Mouse (Mus musculus) liver, embryonic 15.5 days (tissue): ENCODE results near the gene Man2a1. TPM values are rescaled to one million over a fixed set of nuclear protein-coding genes. Genes with fewer than 3 reads are reported as not detected.

ENCODE experiments used
- ATAC-seq: fragments of 200-750 bp; cut with Nextera tagmentation; 2 replicates; pipeline ENCODE4 v1.8.0; 2017; ENCODE audit warnings: moderate number of reproducible peaks, mild to moderate bottlenecking, moderate library complexity; ENCODE audit not compliant: insufficient read depth
- H3K27ac ChIP-seq: fragments of 300-500 bp; sonication (generic); replicated peaks from 2 replicates; pipeline ENCODE4 v1.5.1; 2015; ENCODE audit warnings: mild to moderate bottlenecking, inconsistent platforms
- H3K27me3 ChIP-seq: fragments of 300-500 bp; sonication (generic); 2 replicates; pipeline ENCODE4 v1.6.1; 2015; ENCODE audit warnings: mild to moderate bottlenecking, inconsistent platforms
- H3K36me3 ChIP-seq: fragments of 300-500 bp; sonication (generic); replicated peaks from 2 replicates; pipeline ENCODE4 v1.6.1; 2015; ENCODE audit warnings: moderate library complexity, mild to moderate bottlenecking, inconsistent platforms
- H3K4me1 ChIP-seq: fragments of 300-500 bp; sonication (generic); replicated peaks from 2 replicates; pipeline ENCODE4 v1.6.1; 2015; ENCODE audit warnings: inconsistent platforms
- H3K4me2 ChIP-seq: fragments of 300-500 bp; sonication (generic); 2 replicates; pipeline ENCODE4 v1.6.1; 2015; ENCODE audit warnings: moderate library complexity, mild to moderate bottlenecking, inconsistent platforms
- H3K4me3 ChIP-seq: fragments of 300-500 bp; sonication (generic); replicated peaks from 2 replicates; pipeline ENCODE4 v1.5.1; 2015; ENCODE audit warnings: mild to moderate bottlenecking, inconsistent platforms
- H3K9ac ChIP-seq: fragments of 300-500 bp; sonication (generic); 2 replicates; pipeline ENCODE4 v1.6.1; 2015; ENCODE audit warnings: moderate library complexity, mild to moderate bottlenecking, inconsistent platforms
- H3K9me3 ChIP-seq: fragments of 300-500 bp; sonication (generic); replicated peaks from 2 replicates; pipeline ENCODE4 v1.6.1; 2016; ENCODE audit warnings: inconsistent platforms
- WGBS: fragments of 180-500 bp; shearing (Covaris S2); methylation state at CpG from one replicate; pipeline ENCODE4 v1.1.7; 2015; ENCODE audit warnings: mixed read lengths; ENCODE audit not compliant: insufficient replicate concordance; 5-methylcytosine and 5-hydroxymethylcytosine counted together
- polyA plus RNA-seq: library from polyadenylated mRNA; unstranded; fragments of >200 nt; fragmentation: Nextera tagmentation; extraction: Ambion mirVana; gene quantifications from 2 replicates; pipeline ENCODE4 v1.2.1, GENCODE M21; 2015

The Man2a1 gene
- polyA plus RNA-seq, 1 experiment from 2014 or later, result 5.0 TPM

DNA sequence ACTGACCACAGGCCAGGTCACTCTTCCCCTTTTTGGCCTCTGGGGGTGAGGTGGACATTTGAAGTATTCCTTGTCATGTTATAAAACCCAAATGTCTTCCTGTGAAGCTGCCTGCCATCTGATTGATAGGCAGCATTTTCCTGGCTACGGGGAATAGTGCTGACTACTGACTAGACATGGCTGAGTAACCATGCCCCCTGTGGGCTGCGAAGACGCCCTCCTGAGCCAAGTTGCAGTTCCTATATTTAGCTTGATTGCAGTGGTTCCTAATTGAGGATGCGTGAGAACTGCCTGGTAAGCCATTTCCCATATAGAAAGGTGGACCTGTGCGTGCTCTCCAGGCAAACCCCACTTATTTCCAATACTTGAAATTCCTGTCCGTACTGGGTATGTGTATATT lies 14.9 kb downstream of the Man2a1 start:
- WGBS, result 59% methylated on average over 6 of the region's 6 CpGs
- Histone ChIP-seq H3K4me3 (no peak overlapping the region), H3K36me3 (0 out of 2 replicates have a peak, but pooled peaks cover 10% of the 10 kb centered on the region), H3K27me3 (no peaks in the 10 kb centered on the region), H3K4me2 (no peak overlapping the region), H3K9ac (no peak overlapping the region), H3K27ac (no peak overlapping the region), H3K4me1 (peaks cover 51% of the 10 kb centered on the region), H3K9me3 (no peaks in the 10 kb centered on the region)
- ATAC-seq, result no peak

GRCm38 (mm10) chr17:64616259-64616658 lies 15.7 kb downstream of the Man2a1 start:
- no peaks in the 10 kb centered on the region for H3K9me3 ChIP-seq
- H3K36me3 ChIP-seq, result peaks cover 7% of the 10 kb centered on the region; the same call in 1 of the 2 replicates
- peak; percentile 14; the same call in 1 of the 2 replicates for ATAC-seq
- no peak overlapping the region for H3K9ac ChIP-seq
- no peak overlapping the region for H3K27ac ChIP-seq
- peaks cover 54% of the 10 kb centered on the region for H3K4me1 ChIP-seq
- no peaks in the 10 kb centered on the region for H3K27me3 ChIP-seq
- WGBS, result 73% methylated on average over 6 of the region's 6 CpGs
- no peak overlapping the region for H3K4me2 ChIP-seq
- no peak overlapping the region for H3K4me3 ChIP-seq

- ATAC-seq, result peak; percentile 68
- H3K4me1 ChIP-seq, result peaks cover 58% of the 10 kb centered on the region
These were observed 17.3 kb downstream of the Man2a1 start for GRCm38 (mm10) chr17:64617838-64618237.

DNA sequence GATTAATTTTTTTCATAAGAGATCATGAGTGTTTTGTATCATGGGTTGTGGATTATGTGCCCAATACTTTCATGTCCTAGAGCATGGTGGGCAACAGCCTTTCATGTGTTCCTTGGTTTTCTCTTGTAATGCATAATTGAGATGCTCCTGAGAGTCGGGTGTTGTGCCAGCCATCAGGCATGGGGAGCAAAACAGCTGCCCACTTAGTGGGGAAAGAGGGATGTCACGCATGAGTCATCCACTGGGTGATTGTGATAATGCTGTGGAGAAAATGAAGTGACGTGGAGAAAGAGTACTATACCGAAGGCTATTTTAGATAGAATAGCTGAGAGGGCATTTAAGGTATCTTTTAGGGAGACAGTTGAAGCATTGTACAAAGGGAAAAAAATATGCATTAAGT lies 18.5 kb downstream of the Man2a1 start:
- H3K36me3 ChIP-seq, result no peaks in the 10 kb centered on the region; the same call in 1 of the 2 replicates
- H3K27ac ChIP-seq, result no peak overlapping the region
- no peak for ATAC-seq
- 65% methylated on average over 4 of the region's 4 CpGs for WGBS
- no peaks in the 10 kb centered on the region for H3K9me3 ChIP-seq
- no peaks in the 10 kb centered on the region for H3K27me3 ChIP-seq
- H3K9ac ChIP-seq, result no peak overlapping the region
- H3K4me2 ChIP-seq, result no peak overlapping the region
- peaks cover 56% of the 10 kb centered on the region for H3K4me1 ChIP-seq
- H3K4me3 ChIP-seq, result no peak overlapping the region

More at GRCm38 (mm10) chr17:64617838-64618237, 17.3 kb downstream of the Man2a1 start:
- WGBS, result 51% methylated on average over 4 of the region's 4 CpGs
- H3K4me2 ChIP-seq, result 0 out of 2 replicates have a peak overlapping the region, but pooled peaks have one; percentile 24
- H3K9ac ChIP-seq, result no peak overlapping the region
- no peaks in the 10 kb centered on the region for H3K9me3 ChIP-seq
- H3K27ac ChIP-seq, result peak overlapping the region; percentile 71
- no peak overlapping the region for H3K4me3 ChIP-seq
- no peaks in the 10 kb centered on the region for H3K27me3 ChIP-seq
- H3K36me3 ChIP-seq, result peaks cover 1% of the 10 kb centered on the region; the same call in 1 of the 2 replicates

DNA sequence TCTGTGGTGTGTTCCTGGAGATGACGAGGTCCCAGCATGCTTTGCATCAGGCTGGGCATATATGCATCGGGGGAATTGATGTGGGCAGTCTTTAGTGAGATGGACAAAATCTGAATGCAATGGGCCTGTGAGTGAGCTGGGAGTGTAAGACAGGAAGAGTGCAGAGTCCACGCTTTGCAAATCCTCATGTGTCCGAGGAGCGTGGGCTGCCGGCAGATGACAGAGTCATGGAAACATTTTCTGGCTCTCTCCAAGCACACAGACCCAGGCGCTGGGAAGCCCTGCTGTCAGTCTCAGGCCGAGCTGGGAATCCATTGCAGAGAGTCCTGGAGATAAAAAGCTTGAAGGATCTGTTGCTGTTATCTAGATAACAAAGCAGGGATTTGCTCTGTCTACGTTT lies 19.6 kb downstream of the Man2a1 start:
- 56% methylated on average over 9 of the region's 9 CpGs for WGBS
- H3K9ac ChIP-seq, result no peak overlapping the region
- H3K4me1 ChIP-seq, result peaks cover 48% of the 10 kb centered on the region
- H3K27ac ChIP-seq, result no peak overlapping the region
- H3K4me3 ChIP-seq, result no peak overlapping the region
- peaks cover 5% of the 10 kb centered on the region for H3K36me3 ChIP-seq
- H3K27me3 ChIP-seq, result no peaks in the 10 kb centered on the region
- ATAC-seq, result 0 out of 2 replicates have a peak, but pooled peaks have one; percentile 18
- no peaks in the 10 kb centered on the region for H3K9me3 ChIP-seq
- H3K4me2 ChIP-seq, result no peak overlapping the region

DNA sequence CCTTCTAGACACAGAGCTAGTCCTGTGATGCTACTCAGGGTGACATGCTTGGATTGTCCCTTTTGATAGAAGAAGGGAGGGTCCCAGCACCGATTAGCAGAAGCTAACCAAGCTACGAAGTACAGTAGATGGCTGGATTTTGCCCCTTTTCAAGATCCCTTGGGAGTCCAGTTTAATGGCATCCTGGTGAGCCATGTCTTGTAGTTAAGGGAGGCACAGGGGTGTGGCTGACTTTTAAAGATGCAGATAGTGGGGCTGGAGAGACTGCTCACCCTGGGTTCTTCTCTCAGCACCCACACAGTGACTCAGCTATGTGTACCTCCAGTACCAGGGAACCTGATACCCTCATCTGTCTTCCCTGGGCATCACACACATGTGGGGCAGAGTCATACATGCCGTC lies 20.1 kb downstream of the Man2a1 start:
- no peak overlapping the region for H3K4me3 ChIP-seq
- no peak overlapping the region for H3K27ac ChIP-seq
- no peak overlapping the region for H3K9ac ChIP-seq
- no peak for ATAC-seq
- H3K4me2 ChIP-seq, result no peak overlapping the region
- H3K9me3 ChIP-seq, result no peaks in the 10 kb centered on the region
- peaks cover 10% of the 10 kb centered on the region for H3K36me3 ChIP-seq
- WGBS, result 71% methylated on average over 3 of the region's 3 CpGs
- H3K4me1 ChIP-seq, result peaks cover 43% of the 10 kb centered on the region
- no peaks in the 10 kb centered on the region for H3K27me3 ChIP-seq

DNA sequence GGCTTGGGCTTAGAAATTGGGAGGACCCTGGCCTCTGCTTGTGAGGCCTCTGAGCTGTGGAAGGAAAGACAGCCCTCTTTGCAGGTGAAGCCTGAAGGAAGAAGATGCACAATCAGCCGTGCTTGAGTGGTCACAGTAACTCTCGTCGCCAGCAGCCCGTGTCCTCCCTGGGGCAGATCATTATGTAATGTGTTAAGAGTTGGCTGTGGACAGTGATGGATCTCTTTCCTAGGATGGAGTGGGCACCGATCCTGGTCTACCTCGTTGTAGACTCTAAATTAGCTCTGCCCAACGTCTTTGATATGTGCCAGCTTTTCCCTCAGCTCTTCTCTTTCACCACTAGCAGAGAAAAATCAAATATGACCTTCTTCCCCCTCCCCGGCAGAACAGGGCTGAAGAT lies 20.7 kb downstream of the Man2a1 start:
- no peak overlapping the region for H3K27ac ChIP-seq
- ATAC-seq, result no peak
- no peaks in the 10 kb centered on the region for H3K9me3 ChIP-seq
- H3K9ac ChIP-seq, result no peak overlapping the region
- no peak overlapping the region for H3K4me3 ChIP-seq
- H3K4me2 ChIP-seq, result no peak overlapping the region
- no peaks in the 10 kb centered on the region for H3K27me3 ChIP-seq
- WGBS, result 73% methylated on average over 8 of the region's 8 CpGs
- peaks cover 37% of the 10 kb centered on the region for H3K4me1 ChIP-seq
- peaks cover 16% of the 10 kb centered on the region for H3K36me3 ChIP-seq

DNA sequence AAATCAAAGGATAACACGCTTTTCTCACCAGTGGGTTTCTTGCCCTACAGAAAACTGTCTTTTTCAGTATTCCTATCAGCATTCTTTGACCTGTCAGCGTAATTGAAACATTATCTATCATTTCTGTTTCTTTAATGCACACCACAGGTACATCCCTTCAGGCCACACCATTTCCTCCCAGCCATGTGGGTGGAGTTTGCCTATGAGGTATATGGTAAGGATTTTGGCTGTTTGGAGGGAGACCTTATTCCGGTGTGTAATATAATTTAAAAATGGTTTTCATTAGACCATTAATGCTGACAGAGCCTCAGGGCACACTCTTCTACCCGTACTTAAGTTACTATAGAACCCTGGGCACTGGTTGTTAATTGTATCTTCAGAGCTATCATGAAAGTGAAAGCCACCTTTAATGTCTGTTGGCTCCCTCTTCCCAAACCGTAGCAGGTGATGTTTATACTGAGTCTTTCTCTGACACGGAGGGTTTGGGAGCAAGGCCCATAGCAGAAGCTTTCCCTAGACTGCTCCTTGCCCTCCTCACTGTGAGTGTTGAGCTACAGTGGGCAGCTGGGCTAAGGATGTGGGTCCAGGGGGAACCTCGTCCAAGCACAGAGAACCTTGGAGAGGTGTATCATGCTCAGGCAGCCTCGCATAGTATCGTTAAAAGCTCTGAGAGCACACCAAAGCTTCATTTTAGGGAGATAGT lies 21.3 kb downstream of the Man2a1 start:
- H3K4me3 ChIP-seq, result no peak overlapping the region
- peaks cover 35% of the 10 kb centered on the region for H3K4me1 ChIP-seq
- peaks cover 22% of the 10 kb centered on the region for H3K36me3 ChIP-seq
- H3K9ac ChIP-seq, result no peak overlapping the region
- H3K4me2 ChIP-seq, result no peak overlapping the region
- no peak overlapping the region for H3K27ac ChIP-seq
- no peak for ATAC-seq
- 63% methylated on average over 9 of the region's 9 CpGs for WGBS
- H3K9me3 ChIP-seq, result no peaks in the 10 kb centered on the region
- no peaks in the 10 kb centered on the region for H3K27me3 ChIP-seq

DNA sequence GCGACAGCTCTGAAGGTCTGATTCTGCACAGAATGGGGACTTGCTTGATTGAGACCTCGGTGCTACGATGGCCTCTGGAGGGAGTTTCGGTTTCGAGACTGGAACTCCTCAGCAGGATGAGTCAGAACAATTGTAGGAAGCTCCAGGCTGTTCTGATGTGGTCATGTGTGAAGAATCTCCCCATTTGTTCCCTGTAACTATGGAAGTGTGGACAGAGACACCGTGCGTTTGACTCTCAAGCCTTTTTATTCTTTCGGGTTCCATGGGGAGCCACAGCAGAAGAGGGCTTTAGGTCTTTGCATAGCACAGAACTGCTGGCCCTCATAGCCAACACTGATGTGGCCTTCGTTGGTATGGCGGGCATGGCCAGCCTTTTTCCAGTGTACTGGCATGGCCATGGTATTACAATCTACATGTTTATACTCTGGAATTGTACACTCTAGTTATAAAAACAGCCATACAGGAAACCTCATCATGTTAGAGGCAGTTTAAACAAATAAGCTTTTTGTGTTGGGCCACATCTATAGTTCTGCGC lies 21.9 kb downstream of the Man2a1 start:
- no peak for ATAC-seq
- H3K27ac ChIP-seq, result no peak overlapping the region

DNA sequence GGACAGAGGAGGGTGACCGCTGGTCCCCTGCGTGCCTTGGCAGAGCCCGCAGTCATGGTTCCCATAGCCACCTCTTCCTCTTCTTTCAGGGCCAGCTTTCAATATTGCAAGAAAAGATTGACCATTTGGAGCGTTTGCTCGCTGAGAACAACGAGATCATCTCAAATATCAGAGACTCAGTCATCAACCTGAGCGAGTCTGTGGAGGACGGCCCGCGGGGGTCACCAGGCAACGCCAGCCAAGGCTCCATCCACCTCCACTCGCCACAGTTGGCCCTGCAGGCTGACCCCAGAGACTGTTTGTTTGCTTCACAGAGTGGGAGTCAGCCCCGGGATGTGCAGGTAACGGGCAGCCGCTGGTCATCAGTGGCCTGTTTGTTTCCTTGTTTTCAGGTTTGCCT lies 23.9 kb downstream of the Man2a1 start:
- no peak for ATAC-seq
- Histone ChIP-seq H3K4me3 (no peak overlapping the region), H3K9me3 (no peaks in the 10 kb centered on the region), H3K27ac (no peak overlapping the region), H3K27me3 (no peaks in the 10 kb centered on the region), H3K36me3 (peaks cover 27% of the 10 kb centered on the region), H3K9ac (no peak overlapping the region), H3K4me1 (peaks cover 16% of the 10 kb centered on the region), H3K4me2 (no peak overlapping the region)
- 79% methylated on average over 15 of the region's 15 CpGs for WGBS

More for the DNA sequence above, 21.9 kb downstream of the Man2a1 start:
- Histone ChIP-seq H3K4me3 (no peak overlapping the region), H3K27me3 (no peaks in the 10 kb centered on the region), H3K4me2 (no peak overlapping the region), H3K36me3 (peaks cover 26% of the 10 kb centered on the region), H3K9me3 (no peaks in the 10 kb centered on the region), H3K4me1 (peaks cover 31% of the 10 kb centered on the region), H3K9ac (no peak overlapping the region)
- WGBS, result 61% methylated on average over 11 of the region's 11 CpGs

GRCm38 (mm10) chr17:64628796-64629195 lies 28.3 kb downstream of the Man2a1 start:
- no peak for ATAC-seq

More at GRCm38 (mm10) chr17:64628796-64629195, 28.3 kb downstream of the Man2a1 start:
- H3K9me3 ChIP-seq, result no peaks in the 10 kb centered on the region
- no peak overlapping the region for H3K4me2 ChIP-seq
- no peaks in the 10 kb centered on the region for H3K27me3 ChIP-seq
- H3K4me3 ChIP-seq, result no peak overlapping the region
- H3K4me1 ChIP-seq, result no peaks in the 10 kb centered on the region
- 66% methylated on average over 5 of the region's 5 CpGs for WGBS
- no peak overlapping the region for H3K27ac ChIP-seq
- H3K36me3 ChIP-seq, result peaks cover 42% of the 10 kb centered on the region
- H3K9ac ChIP-seq, result no peak overlapping the region
